Mouse (Mus musculus): Measurements from ENCODE around the gene Mmp15.

The Mmp15 gene

GRCm38 (mm10) chr8:95376309-95376999 lies 24.4 kb downstream of the Mmp15 start:
- in situ Hi-C loops (cut with MboI, MseI) = loop anchor here (5.0 kb wide), 1 partner anchor 79 kb away; no protein-coding TSS in a partner anchor

- in situ Hi-C loops (cut with MboI, MseI) = loop anchor here (5.0 kb wide), 1 partner anchor 80 kb away; no protein-coding TSS in a partner anchor
These were observed 25.0 kb downstream of the Mmp15 start for GRCm38 (mm10) chr8:95377101-95377500.

- in situ Hi-C loops (cut with MboI, MseI) = loop anchor here (5.0 kb wide), 1 partner anchor 81 kb away; no protein-coding TSS in a partner anchor
These were observed 25.8 kb downstream of the Mmp15 start for GRCm38 (mm10) chr8:95377863-95378291.

GRCm38 (mm10) chr8:95378928-95379327 lies 26.9 kb downstream of the Mmp15 start:
- in situ Hi-C loops (cut with MboI, MseI) = loop anchor here (5.0 kb wide), 1 partner anchor 82 kb away; no protein-coding TSS in a partner anchor

- in situ Hi-C loops (cut with MboI, MseI) = no loop called here
These were observed 28.9 kb downstream of the Mmp15 start for GRCm38 (mm10) chr8:95380953-95381352.

GRCm38 (mm10) chr8:95381595-95381994 lies 29.5 kb downstream of the Mmp15 start:
- in situ Hi-C loops (cut with MboI, MseI) = no loop called here

GRCm38 (mm10) chr8:95384501-95384900 lies 32.4 kb downstream of the Mmp15 start:
- in situ Hi-C loops (cut with MboI, MseI) = no loop called here

GRCm38 (mm10) chr8:95386037-95386436 lies 34.0 kb downstream of the Mmp15 start:
- in situ Hi-C loops (cut with MboI, MseI) = no loop called here

- in situ Hi-C loops (cut with MboI, MseI) = no loop called here
These were observed 35.2 kb downstream of the Mmp15 start for GRCm38 (mm10) chr8:95387221-95387620.

- in situ Hi-C loops (cut with MboI, MseI) = no loop called here
These were observed 35.9 kb downstream of the Mmp15 start for GRCm38 (mm10) chr8:95387936-95388335.

GRCm38 (mm10) chr8:95390312-95390711 lies 38.2 kb downstream of the Mmp15 start:
- in situ Hi-C loops (cut with MboI, MseI) = no loop called here

GRCm38 (mm10) chr8:95391101-95391500 lies 39.0 kb downstream of the Mmp15 start:
- in situ Hi-C loops (cut with MboI, MseI) = no loop called here

GRCm38 (mm10) chr8:95392604-95393003 lies 40.5 kb downstream of the Mmp15 start:
- in situ Hi-C loops (cut with MboI, MseI) = no loop called here

- in situ Hi-C loops (cut with MboI, MseI) = no loop called here
These were observed 43.3 kb downstream of the Mmp15 start for GRCm38 (mm10) chr8:95395186-95395918.

GRCm38 (mm10) chr8:95396752-95397151 lies 44.7 kb downstream of the Mmp15 start:
- in situ Hi-C loops (cut with MboI, MseI) = no loop called here

GRCm38 (mm10) chr8:95397201-95397600 lies 45.1 kb downstream of the Mmp15 start:
- in situ Hi-C loops (cut with MboI, MseI) = no loop called here

GRCm38 (mm10) chr8:95399131-95399530 lies 47.1 kb downstream of the Mmp15 start:
- in situ Hi-C loops (cut with MboI, MseI) = no loop called here

- in situ Hi-C loops (cut with MboI, MseI) = no loop called here
These were observed 49.0 kb downstream of the Mmp15 start for GRCm38 (mm10) chr8:95401091-95401490.

- in situ Hi-C loops (cut with MboI, MseI) = no loop called here
These were observed 57.5 kb downstream of the Mmp15 start for GRCm38 (mm10) chr8:95409518-95409917.

- in situ Hi-C loops (cut with MboI, MseI) = no loop called here
These were observed 59.4 kb downstream of the Mmp15 start for GRCm38 (mm10) chr8:95411309-95411972.

GRCm38 (mm10) chr8:95422193-95422810 lies 70.2 kb downstream of the Mmp15 start:
- in situ Hi-C loops (cut with MboI, MseI) = no loop called here

Data from T-helper 2 cell (primary cell).